Mouse (Mus musculus) gastrocnemius, adult 8-10 months (tissue): ENCODE results near the gene Stt3b. TPM values are rescaled to one million over a fixed set of nuclear protein-coding genes. Genes with fewer than 3 reads are reported as not detected.

ENCODE experiments used
- DNase-seq, 2 experiments: peaks; one replicate each; pipeline ENCODE4 v3.0.0; 2022; ENCODE audit warnings: low spot score in 2 of 2
- total RNA-seq, 4 experiments: library from RNA; stranded (reverse); gene quantifications; 2 replicates each; pipeline ENCODE4 v1.2.4; 2022

Stt3b gene
- total RNA-seq, 4 experiments from 2014 or later, result 73.5 to 85.0 (median 80.5) TPM

DNA sequence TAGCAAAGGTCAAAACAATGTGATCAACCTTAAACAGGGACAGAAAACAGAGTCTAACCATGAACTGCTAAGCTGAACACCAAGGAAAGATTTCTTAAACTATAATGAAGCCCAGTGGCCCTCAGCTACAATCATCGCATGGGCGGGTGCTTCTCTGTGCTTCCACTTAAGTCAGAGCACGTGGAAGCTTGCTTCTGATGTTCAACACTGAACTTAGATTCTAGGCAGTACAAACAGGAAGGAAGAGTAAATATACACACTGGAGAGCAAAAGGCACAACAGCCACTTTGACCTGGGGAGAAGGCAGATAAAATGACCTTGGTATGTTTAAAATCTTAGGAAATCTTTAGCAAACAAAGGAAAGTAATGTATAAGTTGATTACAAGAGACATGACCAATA is 38.7 kb downstream of the Stt3b start:
- no peak for DNase-seq

DNA sequence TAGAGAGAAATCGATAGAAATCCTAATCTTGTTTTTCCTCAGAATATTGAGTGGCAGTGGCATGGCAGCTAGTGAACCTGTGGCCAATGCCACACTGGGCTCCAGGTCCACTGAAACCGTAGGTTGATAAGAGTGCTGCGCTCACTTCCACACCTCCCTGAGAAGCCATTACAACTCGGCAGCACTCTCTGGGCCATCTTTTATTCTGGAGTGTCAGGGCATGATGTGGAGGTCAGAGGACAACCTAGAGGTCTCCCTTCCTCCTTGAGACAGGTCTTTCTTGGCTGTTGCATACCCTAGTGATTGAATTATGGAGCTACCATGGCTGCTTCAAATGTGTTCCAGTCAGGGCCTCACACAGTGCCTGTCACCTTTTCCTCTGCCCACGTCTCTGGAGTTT is 48.3 kb downstream of the Stt3b start:
- no peak for DNase-seq

DNA sequence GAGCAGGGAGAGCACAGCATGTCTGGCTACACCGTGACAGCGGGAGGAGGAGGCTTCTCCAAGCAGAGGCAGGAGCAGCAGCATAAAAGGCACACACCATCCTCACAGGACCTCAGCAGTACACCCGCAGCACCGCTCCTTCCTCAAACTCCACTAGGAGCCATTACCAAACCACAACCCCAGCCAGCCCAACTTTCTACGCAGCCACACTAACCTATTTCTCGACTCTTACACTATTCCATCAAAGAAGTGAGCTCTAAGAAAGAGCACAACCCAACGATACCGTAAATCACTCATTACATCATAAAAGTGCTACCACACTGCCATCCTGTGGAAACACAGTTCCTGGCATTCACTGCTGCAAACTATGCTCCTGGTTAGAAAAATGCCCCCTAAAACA is 48.8 kb downstream of the Stt3b start:
- no peak for DNase-seq

DNA sequence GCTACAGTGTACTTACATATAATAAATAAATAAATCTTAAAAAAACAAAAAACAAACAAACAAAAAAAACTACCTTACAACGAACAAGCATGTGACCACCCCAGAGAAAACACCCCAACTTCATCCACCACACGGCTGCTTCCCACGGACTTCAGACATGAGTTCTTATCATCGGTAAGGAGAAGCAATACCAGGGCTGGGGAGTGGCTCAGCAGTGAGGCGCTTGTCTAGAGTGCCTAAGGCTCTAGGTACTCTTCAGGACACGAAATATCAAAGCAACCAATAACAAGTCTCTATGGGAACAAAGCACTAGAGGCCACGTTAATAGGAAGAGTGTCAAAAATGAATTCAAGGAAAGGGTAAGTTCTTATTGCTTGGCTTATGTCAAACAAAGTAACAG is 49.8 kb downstream of the Stt3b start:
- no peak for DNase-seq

DNA sequence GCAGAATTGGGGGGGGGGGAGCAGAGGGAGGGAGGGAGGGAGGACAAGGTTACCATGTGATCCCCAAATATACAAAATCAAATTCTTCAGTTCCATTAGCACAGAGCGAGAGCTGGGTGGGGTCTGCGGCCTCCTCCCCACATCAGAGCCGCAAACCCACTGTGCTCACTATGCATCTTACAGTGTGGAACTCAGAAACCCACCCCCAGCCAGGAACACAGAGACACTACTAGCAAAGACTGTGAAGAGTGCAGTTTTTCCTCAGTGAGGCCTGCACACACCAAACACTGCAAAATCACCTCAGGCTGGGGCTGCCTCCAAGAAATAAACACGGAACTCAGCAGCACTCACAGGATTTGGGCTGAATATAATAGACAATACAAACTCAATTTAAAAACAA is 50.4 kb downstream of the Stt3b start:
- no peak for DNase-seq

DNA sequence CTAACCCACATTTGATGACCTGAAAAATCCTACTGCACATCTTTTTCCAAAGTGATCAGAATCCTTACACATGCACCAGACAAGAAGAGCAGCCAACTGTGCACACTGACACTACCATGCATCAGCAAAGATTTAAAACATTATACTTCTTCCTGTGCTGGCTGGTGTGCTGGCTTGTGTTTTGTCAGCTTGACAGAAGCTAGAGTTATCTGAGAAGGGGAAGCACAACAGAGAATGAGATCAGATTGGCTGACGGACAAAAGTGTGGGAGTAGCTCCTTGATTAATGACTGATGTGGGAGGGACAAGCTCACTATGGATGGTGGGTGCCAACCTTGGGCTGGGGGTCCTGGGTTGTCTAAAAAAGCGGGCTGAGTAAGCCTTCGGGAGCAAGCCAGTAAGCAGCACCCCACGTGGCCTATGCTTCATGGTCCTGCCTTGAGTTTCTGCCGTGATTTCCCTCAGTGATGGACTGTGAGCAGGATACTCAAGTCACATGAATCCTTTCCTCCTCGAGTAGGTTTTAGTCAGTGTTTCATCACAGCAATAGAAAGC is 52.4 kb downstream of the Stt3b start:
- no peak for DNase-seq

DNA sequence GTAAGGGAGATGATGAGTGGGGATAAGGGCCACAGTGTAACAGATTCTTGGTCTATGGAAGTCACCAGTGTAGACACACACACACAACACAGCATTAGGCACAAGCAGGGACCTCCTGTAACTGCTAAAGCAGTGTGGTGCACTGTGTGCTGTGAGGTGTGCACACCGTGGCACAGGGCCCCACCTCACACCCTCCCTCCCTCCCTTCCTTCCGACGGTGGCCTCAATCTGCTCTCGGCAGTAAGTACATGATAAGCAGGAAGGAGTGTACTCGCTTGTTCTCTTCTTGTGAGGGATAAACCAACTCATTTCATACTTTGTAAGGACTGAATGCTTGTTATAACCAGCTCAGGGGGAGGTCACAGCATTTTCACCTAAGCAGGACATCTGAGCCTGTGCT is 61.1 kb downstream of the Stt3b start:
- DNase-seq, result no peak

DNA sequence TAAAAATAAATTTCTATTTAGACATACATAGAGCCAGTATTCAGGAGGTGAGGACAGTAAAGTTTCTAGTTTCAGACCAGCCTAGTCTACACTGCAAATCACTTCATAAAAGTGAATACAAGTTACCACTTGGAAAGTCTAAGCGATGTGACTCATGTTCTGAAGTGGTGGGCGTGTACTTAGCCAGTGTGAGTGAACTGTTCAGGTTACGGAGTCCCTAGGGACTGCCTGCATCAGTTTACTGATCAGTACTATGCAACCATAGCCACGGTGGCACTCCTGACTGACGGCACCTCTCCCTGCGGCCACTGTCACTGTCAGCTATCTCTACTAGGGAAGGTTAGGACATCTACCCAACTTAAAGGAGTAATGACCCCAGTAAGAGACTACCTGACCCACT is 65.1 kb downstream of the Stt3b start:
- no peak for DNase-seq

DNA sequence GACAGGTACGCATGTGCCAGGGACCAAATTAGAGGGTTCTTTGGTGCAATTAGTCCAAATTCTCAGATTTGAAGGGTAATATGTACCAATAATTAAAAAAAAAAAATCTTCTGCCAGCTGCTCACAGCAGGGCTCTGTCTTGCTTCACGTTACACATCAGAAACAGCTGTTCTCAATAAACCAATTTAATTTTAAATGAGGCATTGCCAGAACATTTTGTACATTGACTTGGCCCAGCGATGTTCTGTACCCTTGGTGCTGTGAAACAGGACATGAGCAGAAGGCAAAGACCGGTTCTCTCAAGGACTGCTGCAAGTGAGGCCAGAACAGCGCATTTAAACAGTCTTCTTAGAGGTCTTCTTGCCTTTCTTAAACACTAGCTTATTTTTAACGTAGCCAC is 66.6 kb downstream of the Stt3b start:
- no peak for DNase-seq

DNA sequence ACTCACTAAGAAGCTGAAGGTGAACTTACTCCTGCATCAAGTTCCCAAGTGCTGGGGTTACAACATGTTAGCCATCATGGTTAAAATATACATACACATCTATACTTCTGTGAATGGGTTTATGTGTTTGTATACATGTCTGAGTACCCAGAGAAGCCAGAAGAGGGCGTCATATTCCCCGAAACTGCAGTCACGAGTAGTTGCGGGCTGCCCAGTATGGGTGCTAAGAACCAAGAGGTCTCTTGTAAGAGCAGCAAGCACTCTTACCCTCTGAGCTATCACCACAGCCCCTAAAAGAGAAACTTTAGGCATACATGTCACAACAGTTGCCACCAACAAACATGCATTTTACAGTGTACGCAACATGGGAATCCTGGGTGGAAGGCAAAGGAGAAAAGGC is 70.4 kb downstream of the Stt3b start:
- no peak for DNase-seq

DNA sequence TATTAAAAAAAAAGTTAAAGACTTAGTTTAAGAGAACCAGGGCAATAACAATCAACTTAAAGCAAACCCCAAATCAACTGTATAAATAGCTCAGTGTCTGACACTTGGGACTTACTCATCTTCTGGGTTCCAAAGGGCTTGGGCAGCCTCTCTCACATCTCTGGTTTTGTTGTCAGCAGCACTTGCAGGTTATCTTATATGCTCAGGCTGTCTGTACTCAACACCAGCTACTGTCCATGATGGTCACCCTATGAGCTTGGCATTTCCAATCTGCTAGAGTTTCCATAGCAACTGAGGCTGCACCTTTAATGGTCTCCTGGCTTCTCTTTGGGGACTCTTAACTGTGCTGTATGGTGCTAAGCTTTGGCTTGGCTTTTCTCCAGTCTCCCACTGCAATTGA is 72.3 kb downstream of the Stt3b start:
- no peak for DNase-seq

DNA sequence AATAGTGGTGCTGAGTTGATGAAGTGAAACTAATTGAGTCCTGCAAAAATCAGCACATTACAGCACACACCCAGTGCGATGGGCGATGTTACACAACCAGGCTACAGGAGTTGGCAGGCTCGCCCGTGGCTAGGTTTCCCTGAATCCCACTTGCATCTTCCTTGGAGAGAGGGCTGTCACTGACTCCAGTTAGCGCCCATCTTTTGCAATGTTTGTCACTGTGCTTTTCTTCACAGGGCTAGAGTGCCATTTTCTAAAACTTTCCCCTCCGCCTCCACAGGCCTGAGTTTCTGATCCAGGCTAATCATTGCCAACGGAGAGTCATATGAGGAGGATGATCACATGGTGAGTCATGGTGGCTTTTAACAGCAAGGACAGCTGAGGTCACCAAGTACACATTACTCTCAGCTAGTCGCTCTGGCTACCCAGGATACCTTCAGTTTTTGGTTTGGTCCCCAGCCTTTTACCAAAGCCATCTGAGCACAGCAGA is 73.8 kb downstream of the Stt3b start:
- DNase-seq, result peak; percentile 36 to 48

DNA sequence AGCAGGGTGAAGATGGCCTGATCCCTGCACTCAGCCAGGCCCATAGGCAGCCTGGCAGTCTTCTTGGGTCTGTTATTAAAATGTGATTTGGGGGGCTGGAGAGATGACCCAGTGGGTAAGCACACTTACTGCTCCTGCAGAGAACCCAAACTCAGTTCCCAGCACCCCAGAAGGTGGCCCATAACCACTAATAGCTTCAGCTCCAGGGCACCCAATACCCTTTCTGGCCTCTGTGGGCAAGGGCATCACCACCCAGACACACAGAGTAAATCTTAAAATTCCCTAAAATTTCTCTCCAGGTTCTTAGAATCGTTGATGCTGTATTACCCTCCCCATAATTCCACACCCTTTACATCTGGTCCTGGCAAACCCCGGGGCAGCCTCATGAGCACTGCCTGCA is 75.7 kb downstream of the Stt3b start:
- DNase-seq, result no peak

DNA sequence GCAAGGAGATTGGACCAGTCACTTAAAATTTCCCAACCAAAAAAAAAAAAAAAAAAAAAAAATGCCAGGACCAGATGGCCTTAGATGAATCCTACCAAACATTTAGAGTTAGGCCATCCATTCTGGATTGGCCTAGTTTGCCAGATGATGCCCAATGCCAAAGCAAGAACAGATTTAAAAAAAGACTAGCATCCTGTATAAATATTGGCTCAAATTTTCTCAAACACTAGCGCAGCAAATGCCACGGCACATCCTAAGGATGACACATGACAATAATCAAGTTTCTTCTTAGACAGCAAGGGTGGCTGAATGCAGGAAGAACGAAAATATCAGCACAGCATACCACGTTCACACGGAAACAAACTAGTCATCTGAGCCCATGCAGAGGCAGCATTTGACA is 76.5 kb downstream of the Stt3b start:
- DNase-seq, result no peak

DNA sequence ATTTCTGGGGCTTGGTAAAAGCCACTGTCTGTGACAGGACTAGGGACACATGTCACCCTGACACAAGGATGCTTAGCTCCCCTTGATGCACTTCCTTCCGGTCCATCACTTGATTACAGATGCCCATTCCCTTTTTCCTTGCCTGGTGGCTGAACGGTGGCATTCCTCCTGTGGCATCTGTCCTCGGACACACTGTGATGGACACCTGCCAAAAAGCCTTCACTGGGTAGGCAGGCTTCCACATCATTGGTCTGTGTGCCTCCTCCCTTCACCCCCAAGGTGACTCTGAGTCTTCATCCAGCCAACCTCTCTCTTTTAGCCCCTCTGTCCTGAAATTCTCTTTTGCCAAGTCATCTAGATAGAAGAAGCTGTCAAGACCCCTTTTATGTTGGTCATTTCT is 78.7 kb downstream of the Stt3b start:
- no peak for DNase-seq

DNA sequence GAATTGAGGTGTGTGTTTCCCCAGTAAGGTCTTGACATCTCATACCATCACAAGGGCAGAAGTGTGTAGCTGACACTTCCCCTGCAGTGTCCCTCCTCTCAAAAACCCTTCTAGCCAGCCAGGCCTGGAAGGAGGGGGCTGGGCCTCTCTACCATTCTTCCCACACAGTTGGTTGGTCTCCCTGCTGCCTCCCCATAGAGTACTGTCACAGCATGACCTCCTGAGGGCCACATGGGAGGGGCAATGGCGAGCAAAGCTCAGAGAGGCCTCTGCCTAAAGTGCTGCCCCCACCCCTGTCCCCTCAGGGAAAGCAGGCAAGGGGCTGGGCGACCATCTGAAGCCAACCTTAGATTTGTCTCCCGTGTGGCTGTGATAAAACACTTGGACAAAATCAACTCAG is 80.1 kb downstream of the Stt3b start:
- no peak for DNase-seq

DNA sequence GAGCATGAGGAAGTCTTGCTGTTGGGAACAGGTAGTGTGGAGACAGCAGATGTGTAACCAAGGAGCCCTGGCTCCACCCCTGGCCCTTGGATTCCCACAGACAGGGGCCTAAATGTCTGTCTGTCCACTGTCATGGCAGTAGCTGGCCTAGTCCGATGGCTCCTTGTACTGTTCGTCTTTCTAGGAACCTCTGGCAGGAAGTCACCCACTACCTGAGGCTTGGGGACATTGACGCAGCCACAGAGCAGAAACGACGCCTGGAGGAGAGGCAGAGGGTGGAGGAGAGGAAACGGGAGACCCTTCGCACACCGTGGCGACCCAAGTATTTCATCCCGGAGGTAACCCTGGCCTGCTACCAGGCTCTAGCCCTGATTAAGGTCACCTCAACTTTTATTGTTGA is 80.5 kb downstream of the Stt3b start:
- DNase-seq, result no peak

DNA sequence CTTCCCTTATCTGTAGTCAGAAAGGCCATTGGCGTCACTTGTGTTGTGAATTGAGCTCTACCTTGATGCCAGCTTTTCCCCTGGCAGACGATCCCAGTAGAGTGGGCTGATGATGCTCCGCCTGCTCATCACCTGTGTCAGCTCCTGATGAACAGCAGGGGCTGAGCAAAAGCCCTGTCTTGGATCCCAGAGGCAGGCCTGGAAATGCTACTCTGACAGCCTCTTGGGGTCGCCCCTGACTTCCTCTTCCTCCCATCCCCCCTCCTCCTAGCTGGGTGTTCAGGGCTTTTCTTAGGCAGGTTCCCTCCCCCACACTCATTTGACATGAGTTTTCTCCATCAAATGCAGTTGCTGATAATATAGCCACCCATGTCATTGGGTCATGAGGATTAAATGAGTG is 81.1 kb downstream of the Stt3b start:
- no peak for DNase-seq

DNA sequence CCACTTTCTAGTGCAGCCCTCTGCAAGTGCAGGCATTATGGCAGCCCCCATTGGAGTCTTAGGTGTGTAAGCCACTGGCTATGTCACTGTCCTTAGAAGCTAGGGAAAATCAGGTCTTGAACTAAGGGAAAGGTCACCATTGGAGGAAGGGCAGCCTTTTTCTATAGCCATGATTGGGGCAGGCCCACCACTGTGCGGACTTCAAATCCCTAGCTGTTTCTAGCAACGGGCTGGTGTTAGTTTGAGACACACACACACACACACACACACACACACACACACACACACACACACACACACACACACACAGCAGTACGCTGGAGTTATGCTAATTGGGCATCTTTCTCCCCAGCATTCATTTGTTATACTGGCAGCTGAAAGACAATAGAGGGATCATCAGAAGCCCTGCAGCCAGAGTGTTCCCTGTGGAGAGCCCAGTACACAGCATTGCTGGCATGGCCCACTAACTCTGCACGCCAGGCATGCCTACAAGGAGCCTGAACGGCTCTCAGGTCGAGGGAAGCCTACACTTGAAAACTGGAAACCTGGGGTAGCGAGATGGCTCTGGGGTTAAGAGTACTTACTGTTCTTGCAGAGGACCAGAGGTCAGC is 85.4 kb downstream of the Stt3b start:
- DNase-seq, result no peak

DNA sequence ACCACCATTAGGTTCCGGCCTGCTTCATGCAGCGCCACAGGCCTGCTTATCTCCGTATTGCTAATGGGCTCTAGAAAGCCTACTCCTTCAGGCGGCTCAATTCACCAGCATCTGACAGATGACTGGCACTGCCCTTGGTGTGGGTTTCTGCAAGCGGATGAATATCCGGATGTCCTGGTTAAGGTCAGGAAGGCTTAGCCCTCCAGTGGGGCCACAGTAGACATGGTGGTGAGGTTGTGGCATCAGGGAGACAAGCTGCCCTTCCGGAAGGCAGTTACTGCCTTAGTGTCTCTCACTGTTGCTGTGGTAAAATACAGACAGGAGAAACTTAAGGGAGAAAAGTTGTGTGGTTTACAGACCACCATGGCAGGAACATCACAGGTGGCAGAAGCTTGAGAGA is 89.0 kb downstream of the Stt3b start:
- no peak for DNase-seq

DNA sequence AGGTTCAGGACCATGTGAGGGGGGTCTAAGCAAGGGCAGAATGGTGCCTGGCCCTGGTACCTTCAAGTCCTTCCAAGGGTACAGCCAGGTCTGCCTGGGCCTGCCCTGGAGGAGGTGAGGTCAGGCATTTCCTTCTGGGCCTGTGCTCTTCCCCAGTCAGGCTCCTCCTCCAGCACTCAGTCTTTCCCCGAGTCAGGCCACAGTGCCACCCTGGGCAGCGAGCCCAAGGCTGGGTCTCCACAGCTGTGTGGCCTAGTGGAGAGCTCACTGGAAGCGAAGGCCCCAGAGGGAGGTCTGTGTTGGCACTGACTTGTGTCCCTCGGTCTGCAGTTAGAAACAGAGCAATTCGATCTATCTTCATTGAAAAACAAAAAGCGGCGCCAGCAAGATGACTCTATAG is 89.8 kb downstream of the Stt3b start:
- no peak for DNase-seq

DNA sequence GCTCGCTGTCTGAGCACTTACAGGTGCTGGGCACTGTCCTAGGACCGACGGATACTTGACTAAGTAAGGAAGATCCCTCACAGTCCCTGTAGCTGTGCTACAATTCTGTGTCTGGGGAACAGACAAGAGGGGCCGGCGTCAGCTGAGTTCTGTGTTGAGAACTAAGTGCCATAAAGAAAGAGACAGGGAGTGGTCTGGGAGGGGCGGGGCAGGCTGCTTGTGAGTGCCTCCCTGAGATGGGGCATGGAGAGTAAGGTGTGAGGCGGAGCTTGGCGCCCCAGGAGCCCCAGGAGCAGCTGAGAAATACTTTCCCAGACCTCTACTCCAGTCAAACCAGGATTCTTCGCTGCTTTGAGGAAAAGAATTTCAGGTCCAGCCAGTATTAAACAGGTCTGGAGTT is 92.2 kb downstream of the Stt3b start:
- no peak for DNase-seq

DNA sequence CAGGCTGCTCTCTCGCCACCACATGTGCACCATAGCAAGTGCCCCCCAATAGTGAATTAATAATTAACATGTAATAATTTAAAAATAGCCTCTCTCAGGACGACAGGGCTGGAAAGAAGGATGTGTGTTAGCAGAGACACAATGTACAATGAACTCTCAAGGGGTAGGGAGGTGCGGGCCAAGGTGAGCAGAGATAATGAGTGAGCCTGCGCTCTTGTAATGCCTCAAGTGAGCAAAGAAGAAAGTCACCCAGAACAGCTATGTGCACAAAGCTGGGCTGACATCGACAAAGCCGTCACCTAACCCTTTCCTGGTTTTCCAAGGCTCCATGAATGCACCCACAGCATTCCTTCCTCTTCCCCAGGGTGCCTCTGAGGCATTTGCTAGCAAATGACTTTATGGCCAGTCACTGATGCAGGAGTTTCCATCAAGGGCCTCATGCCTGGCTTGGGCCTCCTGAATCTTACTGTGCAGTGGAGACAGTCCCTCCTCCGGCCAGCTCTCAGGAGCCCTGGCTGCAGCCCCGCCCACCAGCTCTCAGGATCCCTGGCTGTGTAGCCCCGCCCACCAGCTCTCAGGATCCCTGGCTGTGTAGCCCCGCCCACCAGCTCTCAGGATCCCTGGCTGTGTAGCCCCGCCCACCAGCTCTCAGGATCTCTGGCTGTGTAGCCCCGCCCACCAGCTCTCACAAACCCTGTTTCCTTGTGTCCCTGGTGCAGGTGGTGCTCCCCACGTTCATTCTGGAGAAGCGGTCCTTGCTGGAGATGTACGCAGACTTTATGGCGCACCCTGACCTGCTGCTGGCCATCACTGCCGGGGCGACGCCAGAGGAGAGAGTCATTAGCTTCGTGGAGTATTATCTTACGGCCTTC is 94.2 kb downstream of the Stt3b start:
- no peak for DNase-seq
